Mouse (Mus musculus) liver, embryonic 11.5 days (tissue): ENCODE measurements at regions not wholly inside any gene's neighbourhood (a gene's known extent, or its start where the extent isn't known, plus 50 kb on each side); places are given as distances from the start of the nearest gene placed in this dataset.
A peak's percentile ranks its signal among the peaks of the same experiment; 100 is the strongest.

Source experiments
- ATAC-seq: fragments of 200-750 bp; cut with Nextera tagmentation; replicated peaks from 2 replicates; pipeline ENCODE4 v1.8.0; 2017; ENCODE audit warnings: moderate number of reproducible peaks, mild to moderate bottlenecking, moderate TSS enrichment, moderate library complexity; ENCODE audit not compliant: low FRiP score
- DNase-seq: peaks from one replicate; pipeline ENCODE4 v3.0.0-alpha.2; 2017; ENCODE audit warnings: low spot score
- H3K27ac ChIP-seq: fragments of 300-500 bp; sonication (generic); 2 replicates; pipeline ENCODE4 v1.5.1; 2014; ENCODE audit warnings: mild to moderate bottlenecking, low read depth, low read length, control low read depth
- H3K27me3 ChIP-seq: fragments of 300-500 bp; sonication (generic); replicated peaks from 2 replicates; pipeline ENCODE4 v1.6.1; 2014; ENCODE audit warnings: low read length, mixed read lengths; ENCODE audit not compliant: control insufficient read depth, insufficient read depth
- H3K36me3 ChIP-seq: fragments of 300-500 bp; sonication (generic); 2 replicates; pipeline ENCODE4 v1.6.1; 2014; ENCODE audit warnings: mild to moderate bottlenecking, low read length, moderate library complexity, mixed read lengths; ENCODE audit not compliant: control insufficient read depth, insufficient read depth
- H3K4me1 ChIP-seq: fragments of 300-500 bp; sonication (generic); replicated peaks from 2 replicates; pipeline ENCODE4 v1.6.1; 2014; ENCODE audit warnings: low read length, mixed read lengths; ENCODE audit not compliant: control insufficient read depth, insufficient read depth
- H3K4me2 ChIP-seq: fragments of 300-500 bp; sonication (generic); 2 replicates; pipeline ENCODE4 v1.6.1; 2014; ENCODE audit warnings: mild to moderate bottlenecking, control low read depth, moderate library complexity
- H3K4me3 ChIP-seq: fragments of 300-500 bp; sonication (generic); 2 replicates; pipeline ENCODE4 v1.5.1; 2014; ENCODE audit warnings: low read depth, low read length, control low read depth
- H3K9ac ChIP-seq: fragments of 300-500 bp; sonication (generic); 2 replicates; pipeline ENCODE4 v1.6.1; 2014; ENCODE audit warnings: low read depth, low read length, control low read depth
- H3K9me3 ChIP-seq: fragments of 300-500 bp; sonication (generic); 2 replicates; pipeline ENCODE4 v1.6.1; 2016; ENCODE audit warnings: low read length, inconsistent platforms, mixed read lengths; ENCODE audit not compliant: control insufficient read depth
- WGBS: fragments of 180-500 bp; shearing (Covaris S2); extraction: QIAGEN DNeasy Blood & Tissue Kit; methylation state at CpG from one replicate; pipeline ENCODE4 v1.1.7; 2014; 5-methylcytosine and 5-hydroxymethylcytosine counted together

DNA sequence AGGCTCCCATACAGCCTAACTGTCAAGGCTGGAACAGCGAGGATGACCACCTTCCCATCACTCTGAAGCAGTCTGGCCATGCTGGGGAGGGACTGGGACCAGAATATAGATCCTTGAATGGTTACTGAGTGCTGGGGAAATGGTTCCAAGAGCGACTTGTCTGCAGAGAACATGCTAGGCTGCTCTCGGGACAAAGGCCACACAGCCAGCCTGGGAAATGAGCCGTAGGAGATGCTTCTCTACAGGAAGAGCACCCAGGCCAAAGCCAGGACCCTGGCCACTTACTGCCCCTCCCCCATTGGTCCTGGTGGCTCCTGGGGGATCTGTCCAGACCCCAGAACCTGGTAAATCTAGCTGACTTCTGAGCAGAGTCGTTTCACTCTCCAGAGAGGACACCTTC lies 170.8 kb upstream of the A530016L24Rik start:
- H3K9ac ChIP-seq: no peak overlapping the region
- H3K36me3 ChIP-seq: no peaks in the 10 kb centered on the region
- H3K4me3 ChIP-seq: no peak overlapping the region
- no peak overlapping the region for H3K4me2 ChIP-seq
- H3K4me1 ChIP-seq: no peaks in the 10 kb centered on the region
- 65% methylated on average over 5 of the region's 5 CpGs for WGBS
- H3K27ac ChIP-seq: no peak overlapping the region
- DNase-seq (no peak), ATAC-seq (no peak)
- H3K27me3 ChIP-seq: no peaks in the 10 kb centered on the region
- no peaks in the 10 kb centered on the region for H3K9me3 ChIP-seq

DNA sequence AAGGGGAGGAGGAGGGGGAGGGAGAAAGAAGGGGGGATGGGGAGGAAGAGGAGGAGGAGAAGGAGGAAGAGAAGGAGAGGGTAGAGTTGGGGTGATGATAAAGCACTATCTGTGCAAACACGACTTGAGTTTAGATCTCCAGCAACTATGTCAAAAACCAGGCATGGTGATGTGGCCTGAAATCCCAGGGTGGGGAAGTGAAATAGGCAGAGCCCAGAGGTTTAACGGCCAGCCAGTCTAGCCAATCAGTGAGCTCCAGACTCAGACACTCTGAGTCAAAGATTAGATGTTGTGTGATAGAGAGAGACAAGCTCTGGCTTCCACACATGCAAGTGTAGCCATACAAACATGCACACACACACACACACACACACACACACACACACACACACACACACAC lies 167.1 kb upstream of the A530016L24Rik start:
- Histone ChIP-seq H3K27me3 (peaks cover 2% of the 10 kb centered on the region; the same call in 1 of the 2 replicates), H3K27ac (no peak overlapping the region), H3K4me3 (no peak overlapping the region), H3K36me3 (no peaks in the 10 kb centered on the region), H3K4me1 (no peaks in the 10 kb centered on the region), H3K4me2 (no peak overlapping the region), H3K9me3 (no peaks in the 10 kb centered on the region), H3K9ac (no peak overlapping the region)
- DNase-seq (no peak), ATAC-seq (no peak)
- WGBS: 45% methylated on average over 2 of the region's 2 CpGs

DNA sequence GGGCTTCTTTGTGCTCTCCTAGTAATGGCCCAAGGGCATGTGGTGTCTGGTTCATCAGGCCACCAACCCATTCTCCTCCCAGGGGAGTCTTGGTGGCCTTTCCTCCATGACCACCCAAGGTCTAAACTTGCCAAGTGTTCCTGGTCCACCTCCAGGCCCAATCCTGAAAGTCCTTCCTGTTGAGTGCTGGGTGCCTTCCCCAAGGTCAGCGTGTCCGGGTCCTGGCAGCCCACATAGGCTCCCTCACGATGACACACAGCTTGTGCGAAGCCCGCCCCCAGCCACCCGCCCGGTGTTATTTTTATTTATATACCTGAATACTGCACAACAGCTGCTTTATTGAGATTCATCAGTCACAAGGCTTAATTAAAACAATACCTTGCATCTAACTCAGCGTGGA lies 161.8 kb upstream of the A530016L24Rik start:
- ATAC-seq: no peak
- Histone ChIP-seq H3K4me3 (no peak overlapping the region), H3K4me1 (peaks cover 14% of the 10 kb centered on the region), H3K9me3 (no peaks in the 10 kb centered on the region), H3K27ac (no peak overlapping the region), H3K9ac (no peak overlapping the region), H3K4me2 (no peak overlapping the region), H3K27me3 (peaks cover 2% of the 10 kb centered on the region; the same call in 1 of the 2 replicates), H3K36me3 (no peaks in the 10 kb centered on the region)
- DNase-seq: no peak
- 85% methylated on average over 8 of the region's 8 CpGs for WGBS

DNA sequence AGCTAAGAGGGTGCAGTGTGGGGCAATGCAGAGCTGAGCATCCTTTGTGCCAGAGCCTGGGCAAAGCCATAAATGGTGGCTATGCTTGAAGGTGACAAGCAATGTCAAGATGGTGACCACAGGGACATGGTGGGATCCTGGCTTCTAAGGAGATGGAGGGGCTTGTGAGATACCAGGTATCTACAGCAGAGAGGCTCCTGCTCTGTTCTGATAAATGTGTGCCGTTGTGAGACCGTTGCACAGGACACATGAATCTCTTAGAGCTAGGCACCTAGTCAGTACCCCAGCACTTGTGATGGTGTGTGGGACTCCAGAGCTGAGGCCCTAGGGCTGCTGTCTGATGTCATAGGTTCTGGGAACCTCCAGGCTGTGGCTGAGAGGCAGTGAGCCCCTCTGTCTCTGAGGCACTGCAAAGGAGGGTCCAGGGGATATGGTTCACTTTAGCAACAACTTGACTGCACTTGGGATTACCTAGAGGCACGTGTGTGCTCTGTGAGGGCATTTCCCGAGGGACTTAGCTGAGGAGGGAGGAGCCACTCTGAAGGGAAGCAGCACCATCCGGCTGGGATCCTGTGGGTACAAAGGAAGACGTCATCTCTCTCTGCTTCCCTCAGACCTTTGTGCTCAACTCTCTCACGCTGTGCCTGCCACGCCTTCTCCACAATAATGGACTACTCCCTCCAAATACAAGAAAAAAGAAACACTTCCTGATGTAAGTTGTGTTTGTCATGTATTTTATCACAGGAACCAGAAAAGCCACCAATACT lies 160.3 kb upstream of the A530016L24Rik start:
- 39% methylated on average over 8 of the region's 8 CpGs for WGBS
- Histone ChIP-seq H3K9me3 (no peaks in the 10 kb centered on the region), H3K9ac (no peak overlapping the region), H3K4me2 (no peak overlapping the region), H3K4me3 (no peak overlapping the region), H3K4me1 (peaks cover 14% of the 10 kb centered on the region), H3K27ac (no peak overlapping the region), H3K27me3 (peaks cover 2% of the 10 kb centered on the region; the same call in 1 of the 2 replicates), H3K36me3 (no peaks in the 10 kb centered on the region)
- DNase-seq (no peak), ATAC-seq (peak; percentile 33; the same call in 1 of the 2 replicates)

DNA sequence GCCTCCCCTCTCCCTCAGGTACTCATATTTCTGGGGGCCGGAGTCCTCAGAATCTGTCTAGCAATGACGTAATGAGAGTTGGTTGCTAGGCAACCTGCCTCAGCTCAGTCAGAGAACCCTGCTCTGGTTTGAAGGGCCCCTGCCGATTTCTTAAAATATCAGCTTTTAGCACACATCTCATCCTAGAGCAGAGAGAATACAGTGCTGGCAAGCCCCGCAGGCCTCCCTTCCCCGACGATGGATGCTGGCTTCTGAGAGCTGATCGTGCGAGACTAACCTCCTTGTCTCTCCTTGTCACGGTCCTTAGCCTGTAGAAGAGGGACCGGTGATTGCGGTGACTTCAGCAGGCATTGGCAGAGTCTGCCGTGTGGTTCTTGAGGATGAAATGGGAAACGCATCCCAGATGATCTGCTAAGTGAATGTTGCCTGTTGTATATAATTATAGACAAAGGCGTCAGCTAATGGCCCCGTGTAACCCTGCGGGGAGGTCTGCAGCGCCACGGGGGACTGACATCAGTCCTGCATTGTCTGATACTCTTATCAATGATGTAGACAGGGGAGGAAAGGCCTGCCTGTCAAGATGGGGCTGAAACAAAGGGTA lies 159.4 kb upstream of the A530016L24Rik start:
- H3K36me3 ChIP-seq: no peaks in the 10 kb centered on the region
- H3K9me3 ChIP-seq: no peaks in the 10 kb centered on the region
- peaks cover 2% of the 10 kb centered on the region; the same call in 1 of the 2 replicates for H3K27me3 ChIP-seq
- H3K4me3 ChIP-seq: no peak overlapping the region
- no peak for DNase-seq
- no peak overlapping the region for H3K4me2 ChIP-seq
- H3K9ac ChIP-seq: no peak overlapping the region
- H3K27ac ChIP-seq: no peak overlapping the region
- peaks cover 14% of the 10 kb centered on the region for H3K4me1 ChIP-seq
- 49% methylated on average over 18 of the region's 18 CpGs for WGBS
- ATAC-seq: no peak

DNA sequence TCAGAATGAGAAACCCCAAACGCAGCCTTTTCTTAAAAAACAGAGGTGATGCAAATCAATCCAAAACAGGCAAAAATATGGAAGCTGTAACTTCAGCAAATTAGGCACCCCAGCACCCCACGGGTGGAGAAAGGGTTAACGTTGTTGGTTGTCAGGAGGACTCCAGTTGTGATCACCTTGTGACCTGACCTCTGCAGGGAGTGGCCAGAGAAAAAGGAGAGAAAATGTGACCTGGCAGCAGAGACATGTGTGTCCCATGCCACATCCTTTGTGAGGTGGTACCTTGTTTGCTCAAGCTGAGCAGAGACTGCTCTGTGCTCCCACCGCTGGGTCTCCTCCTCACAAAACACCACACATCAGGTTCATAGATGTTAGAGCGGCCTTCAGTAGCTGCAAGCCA lies 158.7 kb upstream of the A530016L24Rik start:
- Histone ChIP-seq H3K4me1 (peaks cover 14% of the 10 kb centered on the region), H3K27ac (no peak overlapping the region), H3K9ac (no peak overlapping the region), H3K36me3 (no peaks in the 10 kb centered on the region), H3K27me3 (no peaks in the 10 kb centered on the region; the same call in 1 of the 2 replicates), H3K4me3 (no peak overlapping the region), H3K9me3 (no peaks in the 10 kb centered on the region), H3K4me2 (no peak overlapping the region)
- 61% methylated on average over 5 of the region's 5 CpGs for WGBS
- ATAC-seq (no peak), DNase-seq (no peak)

DNA sequence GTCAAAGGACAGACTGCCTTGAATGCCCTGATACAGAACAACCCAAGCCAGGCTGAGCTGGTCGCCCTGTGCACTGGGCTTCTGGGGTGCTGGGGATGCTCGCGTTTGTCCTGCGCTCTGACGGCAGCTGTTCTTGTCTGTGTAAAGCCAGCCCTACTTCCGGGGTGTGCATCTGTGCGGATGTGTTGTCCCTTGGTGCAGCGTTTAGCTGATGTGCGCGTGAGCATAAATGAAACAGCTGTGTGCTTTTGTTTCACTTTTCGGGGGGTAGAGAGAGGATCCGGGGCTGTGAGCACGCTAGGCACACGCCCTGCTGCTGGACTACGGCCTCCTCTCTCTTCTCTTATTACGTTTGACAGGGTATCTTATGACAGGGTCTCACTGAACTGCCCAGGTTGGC lies 158.2 kb upstream of the A530016L24Rik start:
- no peak overlapping the region for H3K9ac ChIP-seq
- H3K9me3 ChIP-seq: no peaks in the 10 kb centered on the region
- H3K4me1 ChIP-seq: peaks cover 14% of the 10 kb centered on the region
- H3K36me3 ChIP-seq: no peaks in the 10 kb centered on the region
- WGBS: 82% methylated on average over 16 of the region's 16 CpGs
- no peak overlapping the region for H3K4me2 ChIP-seq
- H3K4me3 ChIP-seq: no peak overlapping the region
- DNase-seq (no peak), ATAC-seq (no peak)
- H3K27ac ChIP-seq: no peak overlapping the region
- no peaks in the 10 kb centered on the region; the same call in 1 of the 2 replicates for H3K27me3 ChIP-seq

DNA sequence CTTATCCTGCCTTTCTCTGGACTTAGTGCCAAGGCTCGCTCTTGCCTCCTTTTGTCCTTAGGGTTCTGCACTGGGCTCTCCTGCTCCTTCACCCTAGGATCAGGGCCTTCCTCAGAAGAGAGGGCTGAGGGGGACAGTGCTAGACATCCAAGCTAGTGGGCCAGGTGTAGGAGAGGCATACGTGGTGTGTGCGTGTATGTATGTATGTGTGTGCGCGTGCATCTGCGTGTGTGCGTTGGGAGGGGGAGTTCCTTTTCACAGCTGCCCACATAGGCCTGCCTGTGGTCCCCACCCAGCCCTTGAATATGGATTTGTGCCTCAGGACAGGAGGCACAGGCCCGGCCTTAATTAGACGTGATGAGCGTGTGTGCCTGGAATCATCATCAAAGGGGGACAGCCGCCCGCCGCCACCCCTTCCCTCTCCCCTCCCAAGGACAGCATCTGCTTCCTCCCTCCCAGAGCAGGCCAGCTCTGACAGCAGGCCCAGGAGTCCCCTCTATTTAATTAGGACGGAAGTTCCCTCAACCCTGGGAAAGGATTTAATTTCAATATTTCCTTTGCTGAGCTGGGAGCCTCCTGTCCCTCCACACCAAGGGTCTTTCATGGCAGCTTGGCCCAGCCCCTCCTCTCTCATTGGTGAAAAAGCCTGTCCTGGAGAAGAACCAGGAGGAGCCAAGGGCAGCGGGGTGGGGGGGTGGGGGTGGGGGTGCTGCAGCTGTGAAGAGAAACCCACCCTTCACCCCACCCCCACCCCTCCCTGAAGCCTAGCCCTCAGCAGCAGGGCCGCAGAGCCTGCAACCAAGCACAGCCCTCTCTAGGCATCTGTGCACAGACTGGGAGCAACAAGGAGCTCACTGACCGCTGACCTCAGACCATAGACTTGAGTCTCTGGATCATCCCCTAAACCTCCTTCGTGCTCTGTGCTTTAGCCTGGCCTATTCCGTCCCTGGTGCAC lies 155.8 kb upstream of the A530016L24Rik start:
- no peak overlapping the region for H3K27ac ChIP-seq
- 56% methylated on average over 19 of the region's 19 CpGs for WGBS

More for the DNA sequence above, 155.8 kb upstream of the A530016L24Rik start:
- peaks cover 14% of the 10 kb centered on the region for H3K4me1 ChIP-seq
- no peak overlapping the region for H3K4me2 ChIP-seq
- no peak overlapping the region for H3K4me3 ChIP-seq
- H3K9ac ChIP-seq: no peak overlapping the region
- no peaks in the 10 kb centered on the region for H3K36me3 ChIP-seq
- H3K27me3 ChIP-seq: no peaks in the 10 kb centered on the region; the same call in 1 of the 2 replicates
- no peak for DNase-seq
- no peaks in the 10 kb centered on the region for H3K9me3 ChIP-seq
- ATAC-seq: no peak
